Mouse (Mus musculus): ENCODE results near the gene Tex13c1.

Gene Tex13c1

DNA sequence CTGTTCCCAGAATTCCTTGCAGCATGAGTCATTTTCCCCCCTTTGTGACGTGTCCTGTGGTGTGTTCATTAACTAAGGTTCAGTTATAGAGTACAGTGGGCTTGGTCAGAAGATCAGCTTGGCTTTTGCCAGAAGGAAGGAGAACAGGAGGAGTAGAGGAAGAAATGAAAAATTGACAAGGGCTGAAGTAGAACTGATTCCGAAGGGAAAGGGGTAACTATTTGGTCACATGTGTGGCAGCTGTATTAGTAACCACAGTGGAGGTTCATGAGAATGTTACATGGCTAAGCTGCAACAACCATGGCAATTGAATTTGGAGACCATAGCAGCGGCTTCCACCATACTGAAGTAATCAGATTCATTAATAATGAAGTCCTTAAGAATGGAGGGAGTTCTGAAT is at the start of gene Tex13c1:
TSS of gene Tex13c1 (plus strand) at position 301 of the 400 bp plus-strand sequence.
- no peak for DNase-seq (ENCODE audit: low spot score in 2 of 2)

Data from right cerebral cortex, postnatal 10 days (tissue).